Mouse (Mus musculus): ENCODE measurements around the gene Gli2.

The Gli2 gene

DNA sequence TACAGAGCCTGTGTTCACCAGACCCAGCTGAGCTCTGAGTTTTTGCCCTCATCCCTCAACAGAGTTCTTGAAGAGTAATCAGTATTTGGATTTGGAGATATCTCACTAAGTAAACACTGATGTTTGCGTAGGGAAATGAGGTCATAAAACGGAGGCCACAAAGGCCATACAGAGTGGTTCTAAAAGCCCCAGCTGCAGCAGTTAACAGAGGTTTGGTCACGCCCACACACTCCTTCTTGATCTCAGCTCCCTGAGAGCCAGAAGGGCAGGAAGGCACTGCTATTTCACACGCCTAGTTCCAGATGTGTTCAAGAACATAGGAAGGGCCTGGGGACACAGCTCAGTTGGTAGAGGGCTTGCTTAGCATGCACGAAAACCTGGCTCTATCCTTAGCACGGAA lies 175.1 kb downstream of the Gli2 start:
- in situ Hi-C loops (cut with MboI; ENCODE audit: low pct_unique_long_range_greater_than_20kb in 1 of 2, low sequenced_read_pairs in 2 of 2, unreplicated experiment in 1 of 2), result no loop called here

GRCm38 (mm10) chr1:118875227-118875626 lies 178.2 kb downstream of the Gli2 start:
- in situ Hi-C loops (cut with MboI; ENCODE audit: low pct_unique_long_range_greater_than_20kb in 1 of 2, low sequenced_read_pairs in 2 of 2, unreplicated experiment in 1 of 2), result no loop called here

GRCm38 (mm10) chr1:118873559-118873958 lies 179.9 kb downstream of the Gli2 start:
- in situ Hi-C loops (cut with MboI; ENCODE audit: low pct_unique_long_range_greater_than_20kb in 1 of 2, low sequenced_read_pairs in 2 of 2, unreplicated experiment in 1 of 2), result no loop called here

DNA sequence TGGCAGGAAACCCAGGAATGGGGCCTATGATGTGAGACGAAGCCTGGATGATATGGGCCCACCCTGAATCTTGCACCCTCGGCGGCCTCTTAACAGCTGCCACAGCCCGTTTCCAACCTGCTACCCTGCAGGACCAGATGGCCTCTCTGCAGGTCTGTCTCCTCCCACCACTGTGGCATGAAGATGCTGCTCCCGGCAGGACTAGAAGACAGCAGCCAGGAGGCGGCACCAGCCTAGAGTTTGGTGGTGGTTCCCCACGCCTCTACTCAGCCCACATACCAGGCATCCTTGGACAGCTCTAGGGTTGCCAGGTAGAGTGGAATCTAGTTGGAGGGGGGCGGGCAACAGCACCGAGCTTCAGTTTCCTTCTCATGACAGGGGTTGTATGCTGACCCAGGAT lies 188.7 kb downstream of the Gli2 start:
- in situ Hi-C loops (cut with MboI; ENCODE audit: low pct_unique_long_range_greater_than_20kb in 1 of 2, low sequenced_read_pairs in 2 of 2, unreplicated experiment in 1 of 2), result no loop called here

GRCm38 (mm10) chr1:118864031-118864430 lies 189.4 kb downstream of the Gli2 start:
- in situ Hi-C loops (cut with MboI; ENCODE audit: low pct_unique_long_range_greater_than_20kb in 1 of 2, low sequenced_read_pairs in 2 of 2, unreplicated experiment in 1 of 2), result no loop called here

- in situ Hi-C loops (cut with MboI; ENCODE audit: low pct_unique_long_range_greater_than_20kb in 1 of 2, low sequenced_read_pairs in 2 of 2, unreplicated experiment in 1 of 2), result no loop called here
These were observed 195.3 kb downstream of the Gli2 start for GRCm38 (mm10) chr1:118858101-118858500.

DNA sequence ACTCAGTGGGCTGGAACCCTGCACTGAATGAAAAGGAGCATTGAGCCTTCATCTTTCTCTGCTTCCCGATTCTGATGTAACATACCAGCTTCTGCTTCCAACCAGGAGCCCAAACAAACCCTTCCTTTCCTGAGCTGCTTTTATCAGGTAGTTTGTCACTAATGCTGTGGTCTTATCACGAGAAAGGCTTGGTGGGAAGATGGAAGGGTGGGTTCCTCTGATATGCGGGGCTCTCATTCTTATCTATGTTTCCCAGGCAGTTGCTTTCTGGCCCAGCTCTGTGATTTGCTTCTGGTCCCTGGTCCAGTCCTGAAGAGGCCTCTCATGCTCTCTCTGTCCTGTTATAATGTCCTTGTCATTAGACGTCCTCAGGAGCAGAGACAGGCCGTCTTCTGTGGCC lies 222.8 kb downstream of the Gli2 start:
- in situ Hi-C loops (cut with MboI; ENCODE audit: low pct_unique_long_range_greater_than_20kb in 1 of 2, low sequenced_read_pairs in 2 of 2, unreplicated experiment in 1 of 2), result no loop called here

- in situ Hi-C loops (cut with MboI; ENCODE audit: low pct_unique_long_range_greater_than_20kb in 1 of 2, low sequenced_read_pairs in 2 of 2, unreplicated experiment in 1 of 2), result no loop called here
These were observed 226.8 kb downstream of the Gli2 start for GRCm38 (mm10) chr1:118826614-118827013.

- in situ Hi-C loops (cut with MboI; ENCODE audit: low pct_unique_long_range_greater_than_20kb in 1 of 2, low sequenced_read_pairs in 2 of 2, unreplicated experiment in 1 of 2), result no loop called here
These were observed 227.8 kb downstream of the Gli2 start for GRCm38 (mm10) chr1:118825467-118826219.

GRCm38 (mm10) chr1:118825035-118825434 lies 228.4 kb downstream of the Gli2 start:
- in situ Hi-C loops (cut with MboI; ENCODE audit: low pct_unique_long_range_greater_than_20kb in 1 of 2, low sequenced_read_pairs in 2 of 2, unreplicated experiment in 1 of 2), result no loop called here

DNA sequence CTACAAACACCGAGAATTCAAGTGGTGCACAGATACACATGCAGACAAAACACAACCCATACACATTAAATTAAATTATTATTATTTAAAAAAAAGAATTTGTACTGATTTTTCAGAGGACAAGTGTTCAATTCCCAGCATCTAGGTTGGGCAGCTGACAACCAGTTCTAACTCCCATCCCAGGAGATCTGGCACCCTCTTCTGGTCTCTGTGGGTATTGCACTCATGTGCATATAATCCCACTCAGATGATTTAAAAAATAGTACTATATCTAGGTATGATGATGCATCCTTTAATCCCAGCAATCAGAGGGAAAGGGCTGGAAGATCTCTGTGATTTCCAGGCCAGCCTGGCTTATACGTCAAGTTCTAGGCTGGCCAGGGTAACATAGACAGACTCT lies 231.2 kb downstream of the Gli2 start:
- in situ Hi-C loops (cut with MboI; ENCODE audit: low pct_unique_long_range_greater_than_20kb in 1 of 2, low sequenced_read_pairs in 2 of 2, unreplicated experiment in 1 of 2), result no loop called here

DNA sequence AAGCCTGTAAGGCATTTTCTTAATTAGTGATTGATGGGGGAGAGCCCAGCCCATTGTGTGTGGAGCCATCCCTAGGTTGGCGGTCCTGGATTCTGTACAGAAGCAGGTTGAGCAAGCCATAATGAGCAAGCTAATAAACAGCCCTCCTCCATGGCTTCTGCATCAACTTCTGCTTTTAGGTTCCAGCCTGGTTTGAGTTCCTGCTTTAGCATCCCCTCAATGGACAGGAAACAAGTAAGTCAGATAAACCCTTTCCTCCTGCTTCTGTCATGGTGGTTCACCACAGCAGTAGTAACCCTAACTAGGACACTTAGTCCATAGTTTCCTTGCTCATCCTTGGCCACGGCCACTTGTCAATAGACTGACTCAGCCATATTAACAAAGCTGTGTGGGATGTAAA lies 238.4 kb downstream of the Gli2 start:
- in situ Hi-C loops (cut with MboI; ENCODE audit: low pct_unique_long_range_greater_than_20kb in 1 of 2, low sequenced_read_pairs in 2 of 2, unreplicated experiment in 1 of 2), result no loop called here

GRCm38 (mm10) chr1:118810336-118810735 lies 243.1 kb downstream of the Gli2 start:
- in situ Hi-C loops (cut with MboI; ENCODE audit: low pct_unique_long_range_greater_than_20kb in 1 of 2, low sequenced_read_pairs in 2 of 2, unreplicated experiment in 1 of 2), result no loop called here

- in situ Hi-C loops (cut with MboI; ENCODE audit: low pct_unique_long_range_greater_than_20kb in 1 of 2, low sequenced_read_pairs in 2 of 2, unreplicated experiment in 1 of 2), result no loop called here
These were observed 246.7 kb downstream of the Gli2 start for GRCm38 (mm10) chr1:118806727-118807126.

GRCm38 (mm10) chr1:118802166-118802565 lies 251.3 kb downstream of the Gli2 start:
- in situ Hi-C loops (cut with MboI; ENCODE audit: low pct_unique_long_range_greater_than_20kb in 1 of 2, low sequenced_read_pairs in 2 of 2, unreplicated experiment in 1 of 2), result no loop called here

GRCm38 (mm10) chr1:118799322-118800116 lies 253.9 kb downstream of the Gli2 start:
- in situ Hi-C loops (cut with MboI; ENCODE audit: low pct_unique_long_range_greater_than_20kb in 1 of 2, low sequenced_read_pairs in 2 of 2, unreplicated experiment in 1 of 2), result loop anchor here in 1 of 2 experiments (25.0 kb wide), 1 partner anchor 638 kb away; no protein-coding TSS in a partner anchor

- in situ Hi-C loops (cut with MboI; ENCODE audit: low pct_unique_long_range_greater_than_20kb in 1 of 2, low sequenced_read_pairs in 2 of 2, unreplicated experiment in 1 of 2), result loop anchor here in 1 of 2 experiments (25.0 kb wide), 1 partner anchor 642 kb away; no protein-coding TSS in a partner anchor
These were observed 257.8 kb downstream of the Gli2 start for GRCm38 (mm10) chr1:118795415-118796167.

DNA sequence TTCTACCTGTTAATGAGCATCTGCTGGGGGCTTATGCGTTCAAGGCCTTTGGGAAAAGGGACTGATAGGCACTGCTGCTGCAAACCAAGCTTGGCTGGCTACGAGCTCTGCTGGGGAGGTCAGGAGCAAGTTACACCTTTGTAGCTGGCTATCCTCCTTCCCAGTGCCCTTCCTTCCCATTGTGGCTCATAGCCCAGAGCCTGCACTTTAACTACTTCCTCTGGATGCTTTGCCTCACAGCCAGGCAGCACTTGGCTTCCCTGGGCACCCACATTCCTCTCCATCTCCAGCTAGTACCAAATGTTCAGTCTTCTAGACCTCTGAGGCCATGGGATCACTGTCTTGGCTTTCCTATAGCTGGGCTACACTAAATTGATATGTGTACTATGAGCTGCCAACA lies 263.5 kb downstream of the Gli2 start:
- in situ Hi-C loops (cut with MboI; ENCODE audit: low pct_unique_long_range_greater_than_20kb in 1 of 2, low sequenced_read_pairs in 2 of 2, unreplicated experiment in 1 of 2), result loop anchor here in 1 of 2 experiments (25.0 kb wide), 1 partner anchor 647 kb away; no protein-coding TSS in a partner anchor

DNA sequence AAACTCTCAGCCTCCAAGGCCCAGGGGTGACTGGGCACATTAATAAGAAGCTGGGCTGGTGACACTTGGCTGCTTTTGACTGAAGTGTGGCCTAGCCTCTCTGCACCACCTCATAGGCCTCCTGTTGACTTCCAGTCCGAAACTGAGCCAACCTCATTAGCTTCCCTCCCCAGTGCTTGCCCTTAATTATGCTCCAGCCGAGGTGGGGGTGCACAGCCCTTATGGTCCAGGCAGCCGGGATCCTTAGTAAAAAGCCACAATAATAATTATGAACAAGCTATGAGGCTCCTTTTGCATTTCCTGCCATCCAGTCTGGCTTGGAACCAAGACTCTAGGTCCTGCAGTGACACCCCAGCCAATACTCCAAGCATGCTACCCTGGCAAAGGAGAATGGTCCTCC lies 264.0 kb downstream of the Gli2 start:
- in situ Hi-C loops (cut with MboI; ENCODE audit: low pct_unique_long_range_greater_than_20kb in 1 of 2, low sequenced_read_pairs in 2 of 2, unreplicated experiment in 1 of 2), result loop anchor here in 1 of 2 experiments (25.0 kb wide), 1 partner anchor 648 kb away; no protein-coding TSS in a partner anchor
